Mouse (Mus musculus): ENCODE results near the gene Blnk.

Blnk gene

DNA sequence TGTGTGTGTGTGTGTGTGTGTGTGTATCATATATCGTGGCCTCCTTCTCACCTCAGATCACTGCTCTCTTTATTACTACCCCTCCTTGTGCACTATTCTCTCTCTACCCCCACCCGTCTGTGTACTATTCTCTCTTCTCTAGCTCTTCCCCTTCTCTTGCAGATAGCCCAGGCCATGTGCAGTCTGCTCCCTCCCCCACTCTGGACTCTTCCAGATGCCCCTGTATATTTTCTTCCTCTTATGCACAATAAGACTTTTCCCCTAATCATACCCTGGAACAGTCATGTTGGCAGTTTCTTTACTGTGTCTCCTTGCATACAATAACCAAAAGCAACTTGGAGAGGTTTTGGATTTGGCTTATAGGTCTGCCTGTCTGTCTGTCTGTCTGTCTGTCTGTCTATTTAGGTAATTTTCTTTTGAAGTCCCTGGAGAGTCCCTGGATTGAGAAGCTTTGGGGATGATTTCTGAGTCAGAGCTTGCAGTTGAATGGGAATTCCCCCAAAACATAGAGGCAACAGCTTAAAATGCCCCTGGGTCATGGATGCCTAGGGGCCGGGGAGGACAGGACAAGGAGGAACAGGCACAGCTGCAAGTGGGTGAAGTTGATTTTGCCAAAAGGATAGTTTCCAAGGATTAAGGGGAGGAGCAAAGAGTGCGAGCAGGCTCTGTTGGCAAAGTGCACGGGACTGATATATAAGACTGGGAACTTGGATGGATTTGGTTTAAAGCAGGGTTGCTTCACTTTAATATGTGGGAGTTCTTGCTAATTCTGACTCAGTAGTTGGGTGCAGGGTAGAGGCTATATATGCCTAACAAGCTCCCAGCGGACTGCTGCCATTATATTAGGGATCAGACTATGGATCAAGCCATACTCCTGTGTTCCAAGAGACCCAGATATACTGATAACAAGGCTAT lies 29.1 kb downstream of the Blnk start:
- DNase-seq (ENCODE audit: low read depth, low spot score), result no peak

DNA sequence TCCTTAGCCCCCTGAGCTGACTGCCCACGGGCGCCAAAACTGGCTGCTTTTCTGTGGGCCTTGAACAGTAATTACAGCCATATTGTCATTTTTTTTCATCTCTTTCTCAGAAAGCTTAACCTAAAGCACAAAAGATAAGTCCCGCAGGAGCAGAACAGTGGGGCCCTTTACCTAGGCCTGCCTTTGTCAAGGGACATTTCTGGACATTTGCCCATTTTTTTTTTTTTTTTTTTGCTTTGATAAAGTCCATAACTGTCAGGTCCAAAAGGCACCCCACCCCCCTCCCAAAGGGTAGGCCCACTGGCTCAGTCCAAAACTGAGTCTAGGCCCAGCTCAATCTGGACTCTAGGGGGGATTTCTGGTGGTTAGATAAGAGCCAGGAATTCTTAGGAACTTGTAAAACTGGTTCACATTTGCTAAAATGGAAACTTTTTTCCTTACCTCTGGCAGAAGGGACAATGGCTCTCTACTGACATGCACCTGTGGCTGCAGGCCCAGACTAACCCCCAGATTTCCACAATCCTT lies 29.9 kb downstream of the Blnk start:
- no peak for DNase-seq (ENCODE audit: low read depth, low spot score)

DNA sequence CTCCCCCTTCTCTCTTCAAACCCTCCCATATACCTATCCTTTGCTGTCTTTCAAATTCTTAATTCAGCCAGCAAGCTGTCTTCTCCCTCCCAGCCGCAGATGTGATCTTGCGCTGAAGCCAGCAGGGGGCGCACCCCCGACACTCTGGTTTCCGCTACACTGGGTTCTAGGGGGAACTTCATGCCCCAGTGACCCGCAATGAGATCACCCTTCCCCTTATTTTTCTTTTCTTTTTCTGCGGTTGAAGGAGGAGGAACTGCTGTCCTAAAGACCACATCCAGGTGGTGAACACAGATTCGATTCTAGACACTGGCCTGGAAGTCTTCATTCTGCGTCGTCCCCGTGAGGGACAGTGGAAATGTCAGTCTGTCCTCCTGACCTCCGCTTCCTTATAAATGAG lies 31.3 kb downstream of the Blnk start:
- peak; percentile 39 for DNase-seq (ENCODE audit: low read depth, low spot score)

DNA sequence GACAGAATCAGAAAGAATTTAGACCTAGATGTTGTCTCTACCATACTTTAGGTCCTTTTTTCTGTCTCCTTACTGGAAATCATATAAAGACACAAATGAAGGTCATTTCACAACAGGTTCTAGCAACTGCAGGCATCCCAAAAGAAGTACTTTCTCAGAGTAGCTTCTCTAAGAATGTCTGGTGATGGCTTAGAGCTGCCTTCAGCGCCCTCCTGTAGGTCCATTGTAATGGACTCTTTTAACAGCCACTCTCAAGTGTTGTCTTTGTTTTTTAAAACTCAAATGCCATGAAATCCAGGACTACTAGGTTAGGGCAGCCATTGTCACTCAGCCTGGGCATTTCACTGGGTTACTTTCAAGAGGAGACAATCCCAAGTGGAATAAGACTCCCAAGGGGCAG lies 35.4 kb downstream of the Blnk start:
- DNase-seq (ENCODE audit: low read depth, low spot score), result no peak

DNA sequence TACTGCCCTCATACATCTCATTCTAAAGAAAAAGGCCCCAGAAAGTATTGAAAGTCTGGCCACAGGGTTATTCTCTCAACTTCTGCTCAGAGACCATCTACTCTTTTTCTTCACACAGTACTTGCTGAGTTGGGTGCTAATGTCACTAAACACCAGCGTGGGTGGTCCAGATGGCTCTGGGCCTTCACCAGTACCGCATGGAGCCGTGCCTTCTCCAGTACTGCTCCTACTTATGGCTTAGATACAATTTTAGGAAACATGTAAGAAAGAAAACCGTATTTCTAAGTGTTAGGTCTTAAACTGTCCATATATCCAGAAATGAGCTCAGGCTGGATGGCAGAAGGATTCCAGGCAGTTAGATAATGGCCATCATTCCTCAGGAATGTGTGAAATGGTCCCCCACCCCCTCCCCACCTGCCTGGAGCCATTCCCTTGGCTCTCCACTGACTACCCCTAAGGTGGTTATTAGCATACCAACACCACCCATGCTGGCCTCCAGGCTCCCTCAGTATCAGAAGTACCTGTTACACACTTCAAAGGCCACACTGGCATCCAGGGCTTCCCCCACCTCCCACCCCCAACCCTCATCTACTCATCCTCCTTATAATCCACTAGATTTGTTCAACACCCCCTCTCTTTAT lies 47.3 kb downstream of the Blnk start:
- no peak for DNase-seq (ENCODE audit: low read depth, low spot score)

DNA sequence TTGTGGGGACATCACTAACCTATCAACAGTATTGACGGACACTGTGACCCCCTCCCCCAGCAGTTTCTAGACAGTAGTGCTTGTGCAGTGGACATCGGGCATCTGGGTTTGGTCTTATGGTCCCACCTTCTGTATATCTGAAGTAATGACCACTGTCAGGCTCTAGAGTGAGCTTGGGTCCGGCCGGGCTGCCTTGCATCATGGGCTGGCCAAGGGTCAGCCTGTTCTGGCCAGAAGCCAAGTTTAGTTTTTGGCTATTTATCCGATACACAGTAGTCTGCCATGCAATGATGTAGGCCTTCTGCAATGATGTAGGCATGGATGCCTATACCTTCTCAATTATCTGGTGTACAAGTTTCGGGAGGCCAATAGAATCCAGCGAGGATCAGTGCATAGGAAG lies 50.8 kb downstream of the Blnk start:
- no peak for DNase-seq (ENCODE audit: low read depth, low spot score)

DNA sequence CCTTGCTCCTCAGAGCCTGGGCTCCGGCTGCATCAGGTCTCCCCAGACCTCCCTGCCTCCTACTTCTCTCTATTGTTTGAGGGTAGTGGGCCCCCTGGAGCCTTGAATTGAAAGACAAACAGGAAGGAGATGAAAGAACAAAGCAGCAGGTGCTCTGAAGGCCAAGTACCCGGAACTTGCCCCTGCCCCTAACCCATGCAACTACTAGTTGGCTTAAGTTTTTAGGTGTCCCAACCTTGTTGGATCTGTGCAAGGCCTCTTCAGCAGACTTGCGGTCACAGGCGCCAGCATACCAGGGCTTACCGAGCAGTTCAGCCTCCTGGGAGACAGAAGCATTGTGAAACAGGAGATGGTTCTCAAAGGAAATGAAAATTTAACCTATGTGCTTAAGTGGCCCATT lies 58.3 kb downstream of the Blnk start:
- DNase-seq (ENCODE audit: low read depth, low spot score), result no peak

DNA sequence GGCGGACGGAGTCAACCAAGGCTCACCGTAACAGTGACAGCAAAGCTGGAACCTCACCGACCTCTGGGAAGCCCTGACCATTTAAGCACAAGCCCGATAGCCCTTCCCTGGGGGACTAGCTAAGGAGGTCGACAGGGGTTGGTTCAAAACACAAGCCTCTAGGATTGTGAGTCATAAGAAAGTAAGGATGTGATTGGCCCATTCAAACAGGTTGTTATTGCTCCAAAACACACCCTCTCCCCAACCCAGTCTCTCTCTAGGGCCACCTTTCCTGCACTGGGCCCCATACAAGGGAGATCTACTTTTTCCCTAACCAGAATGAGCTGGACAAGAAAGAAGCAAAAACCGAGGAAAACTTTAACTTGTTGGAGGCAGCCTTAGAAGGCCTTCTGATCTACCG lies 59.0 kb downstream of the Blnk start:
- DNase-seq (ENCODE audit: low read depth, low spot score), result no peak

DNA sequence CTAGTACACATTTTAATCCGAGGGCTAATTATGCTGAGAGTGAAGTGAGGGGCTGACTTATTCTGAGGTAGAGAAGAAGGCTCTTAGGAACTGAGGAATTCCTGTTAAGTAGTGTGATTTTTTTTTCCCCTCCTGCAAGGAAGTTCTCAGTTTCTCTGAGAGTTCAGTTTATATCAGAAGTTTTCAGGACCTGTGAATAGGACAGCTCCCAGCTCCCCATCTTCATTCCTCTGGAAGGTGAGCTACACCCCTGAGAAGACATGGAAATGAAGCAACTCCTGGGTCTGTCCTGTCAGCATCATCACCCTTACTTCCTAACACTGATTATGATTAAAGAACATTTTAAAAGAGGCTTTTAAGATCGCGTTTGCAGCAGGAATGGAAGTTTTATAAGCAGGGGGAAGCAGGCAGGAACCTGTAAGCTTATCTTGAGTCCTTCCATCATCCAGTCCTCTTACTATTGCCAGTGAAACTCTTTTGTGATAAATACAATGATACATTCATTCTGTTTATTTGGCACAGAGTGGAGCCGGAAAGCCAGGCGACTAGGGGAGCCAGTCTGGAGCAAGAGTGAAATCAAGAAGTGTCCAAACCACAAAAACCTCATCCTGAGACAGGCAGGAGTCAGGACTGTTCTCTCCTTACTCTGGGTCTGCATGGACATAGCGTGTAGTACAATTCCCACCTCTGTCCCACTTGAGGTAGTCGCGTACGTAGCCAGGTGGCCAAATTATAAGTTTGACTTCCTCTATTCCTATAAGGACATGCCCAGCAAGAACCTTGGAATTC lies 62.6 kb downstream of the Blnk start:
- DNase-seq (ENCODE audit: low read depth, low spot score), result peak; percentile 4

DNA sequence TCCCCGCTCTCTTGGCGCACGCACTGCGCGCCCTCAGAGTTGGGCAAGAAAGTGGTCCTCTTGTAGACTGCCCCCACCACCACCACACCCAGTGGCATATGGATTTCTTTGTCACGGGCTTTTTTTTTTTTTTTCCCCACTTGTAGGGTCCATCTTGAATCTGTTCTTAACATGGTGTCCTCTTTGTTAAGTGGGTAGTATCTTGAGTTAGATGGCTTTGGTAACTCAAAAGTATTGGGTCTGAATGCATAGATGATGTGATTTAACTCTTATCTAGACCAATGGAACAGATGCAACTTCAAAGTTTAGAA lies 99.0 kb downstream of the Blnk start:
- no peak for DNase-seq (ENCODE audit: low read depth, low spot score)

DNA sequence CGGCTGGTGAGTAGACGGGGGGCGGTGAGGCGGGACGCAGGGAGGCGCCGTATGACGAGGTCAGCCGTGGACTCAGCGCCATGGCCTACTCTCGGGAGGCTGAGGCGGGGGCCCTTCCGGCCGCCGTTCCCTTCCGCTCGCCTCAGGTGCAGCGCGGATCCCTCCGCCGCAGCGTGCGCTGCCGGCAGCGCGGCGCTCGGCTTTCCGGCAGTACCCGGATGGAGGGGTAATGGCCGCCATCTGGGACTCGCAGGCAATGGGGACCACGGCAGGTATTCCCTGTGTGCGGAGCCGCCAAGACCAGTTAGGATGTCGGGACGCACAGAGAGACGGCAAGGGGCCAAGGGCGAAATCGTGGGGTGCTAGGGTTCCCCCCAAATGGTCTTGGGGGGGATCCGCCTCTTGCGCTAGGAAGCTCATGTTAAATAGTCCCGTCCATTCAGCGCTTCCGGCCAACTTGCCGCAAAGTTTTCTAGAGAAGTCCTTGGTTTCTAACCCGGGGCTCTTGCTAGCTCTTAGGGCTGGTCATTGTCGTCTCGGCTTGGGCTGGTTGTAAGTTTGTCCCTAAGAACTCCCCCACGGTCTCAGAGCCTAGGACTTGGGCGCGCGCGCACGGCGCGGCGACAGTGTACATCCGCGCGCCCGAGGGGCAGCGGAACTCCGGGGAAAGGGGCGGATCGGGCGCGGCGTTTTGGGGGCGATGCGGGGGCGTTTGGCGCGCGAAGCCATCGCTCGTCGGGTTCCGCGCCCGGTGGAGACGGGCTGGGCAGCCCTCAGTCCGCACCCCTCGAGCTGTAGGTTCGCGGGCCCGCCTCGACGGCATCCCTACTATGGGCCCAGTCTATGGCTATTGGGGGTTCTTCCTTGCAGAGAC lies 99.6 kb downstream of the Blnk start, which contains the start of gene Zfp518a:
Zfp518a (plus strand) TSS at position 187 of the 874 bp plus-strand sequence.
- peak; percentile 89 for DNase-seq (ENCODE audit: low read depth, low spot score)

DNA sequence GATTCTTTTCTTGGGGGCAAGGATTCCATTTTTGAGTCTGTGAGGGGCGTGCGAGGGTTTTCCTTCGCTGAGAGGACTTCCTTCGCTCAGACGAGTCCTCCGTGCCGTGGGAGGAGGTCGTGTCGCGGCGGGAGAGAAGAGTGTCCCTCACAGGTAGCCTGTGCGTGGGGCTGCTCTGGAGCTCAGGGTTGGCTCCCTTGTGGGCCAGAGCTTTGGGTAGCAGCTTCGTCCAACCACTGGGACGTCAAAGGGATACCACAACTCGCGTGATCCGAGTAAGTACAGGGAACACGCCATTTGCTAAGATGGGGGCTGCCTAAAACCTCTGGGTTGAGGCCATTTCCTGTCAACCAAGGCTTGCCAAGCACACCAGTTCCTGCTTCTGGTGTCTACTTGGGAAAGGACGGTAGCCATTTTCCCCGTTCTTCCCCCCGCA lies 100.2 kb downstream of the Blnk start:
- no peak for DNase-seq (ENCODE audit: low read depth, low spot score)

DNA sequence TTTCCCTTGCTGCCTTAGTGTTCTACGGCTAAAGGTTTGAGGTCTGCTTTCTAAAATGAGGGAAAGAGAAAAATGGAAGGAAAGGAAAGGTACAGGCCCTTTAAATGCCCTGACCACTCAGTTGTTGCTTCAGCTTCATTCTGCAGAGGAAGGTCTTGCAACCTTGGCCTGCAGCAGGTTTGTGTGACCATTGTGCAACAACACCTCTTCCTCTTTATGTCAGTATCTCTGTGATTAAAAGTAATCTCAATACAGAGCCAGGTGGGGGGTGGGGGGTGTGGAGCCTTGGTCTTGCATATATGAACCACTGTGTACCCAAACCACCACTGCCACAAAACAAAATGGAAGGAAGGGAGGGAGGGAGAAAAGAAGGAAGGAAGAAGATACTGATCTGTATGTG lies 105.4 kb downstream of the Blnk start:
- DNase-seq (ENCODE audit: low read depth, low spot score), result no peak

DNA sequence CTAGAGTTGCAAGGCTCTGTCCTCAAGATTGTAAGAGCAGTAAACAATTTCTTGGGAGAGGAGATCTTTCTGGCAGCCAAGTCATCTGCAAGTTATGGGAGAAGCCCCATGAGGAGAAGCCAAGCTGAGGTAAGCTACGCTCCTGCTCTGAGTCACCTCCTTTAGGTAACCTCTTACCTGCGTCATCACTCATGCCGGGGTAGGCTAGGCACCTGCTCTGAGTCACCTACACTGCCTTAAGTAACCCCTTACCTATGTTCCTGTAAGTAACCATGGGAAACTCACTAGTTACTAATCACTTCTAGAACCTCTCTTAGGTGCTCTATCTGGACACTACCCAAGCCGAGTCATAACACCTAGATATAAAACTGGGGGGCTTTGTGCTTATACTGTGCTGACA lies 112.6 kb downstream of the Blnk start:
- DNase-seq (ENCODE audit: low read depth, low spot score), result no peak

All from embryo, embryonic 11.5 days (tissue).